In genomic region chr3:32530041-32530440, GRCm38 (mm10) we compare ENCODE assay signal across 8 mouse cellular contexts. TPM values are rescaled to one million over a fixed set of nuclear protein-coding genes. Genes with fewer than 3 reads are reported as not detected.
DNase-seq lines count a peak whose midpoint lies in the region; ATAC-seq lines count a peak whose summit lies in the region.

No protein-coding gene starts in this region.

- H3K4me1 ChIP-seq in kidney, embryonic 15.5 days, result 0 out of 2 replicates have a peak, but pooled peaks cover 3% of the 10 kb centered on the region
- H3K4me1 ChIP-seq in brown adipose tissue, adult 24 weeks (ENCODE audit: control insufficient read depth, insufficient read depth, insufficient read length, low read length), result no peaks in the 10 kb centered on the region
- peaks cover 12% of the 10 kb centered on the region for H3K4me1 ChIP-seq in hindbrain, embryonic 13.5 days (replicated peaks)
- peaks cover 10% of the 10 kb centered on the region for H3K4me1 ChIP-seq in midbrain, embryonic 15.5 days

- peak overlapping the region; percentile 67 for H3K4me2 ChIP-seq in kidney, embryonic 15.5 days
- H3K4me2 ChIP-seq in hindbrain, embryonic 13.5 days, result peak overlapping the region; percentile 57
- H3K4me2 ChIP-seq in midbrain, embryonic 15.5 days, result peak overlapping the region; percentile 46

- H3K27me3 ChIP-seq in kidney, embryonic 15.5 days, result no peaks in the 10 kb centered on the region
- H3K27me3 ChIP-seq in hindbrain, embryonic 13.5 days, result no peaks in the 10 kb centered on the region
- H3K27me3 ChIP-seq in midbrain, embryonic 15.5 days (replicated peaks), result no peaks in the 10 kb centered on the region

- 13% methylated on average over 5 of the region's 5 CpGs for WGBS in kidney, embryonic 15.5 days
- 14% methylated on average over 5 of the region's 5 CpGs for WGBS in hindbrain, embryonic 13.5 days
- 17% methylated on average over 5 of the region's 5 CpGs for WGBS in midbrain, embryonic 15.5 days

- H3K36me3 ChIP-seq in kidney, embryonic 15.5 days, result peaks cover 37% of the 10 kb centered on the region
- peaks cover 32% of the 10 kb centered on the region for H3K36me3 ChIP-seq in hindbrain, embryonic 13.5 days
- H3K36me3 ChIP-seq in midbrain, embryonic 15.5 days (replicated peaks), result peaks cover 3% of the 10 kb centered on the region; the same call in 1 of the 2 replicates

- H3K4me3 ChIP-seq in kidney, embryonic 15.5 days (replicated peaks), result peak overlapping the region; percentile 96
- H3K4me3 ChIP-seq in brown adipose tissue, adult 24 weeks (ENCODE audit: insufficient read depth, low read depth, low read length), result peak overlapping the region; percentile 87
- peak overlapping the region; percentile 71 for H3K4me3 ChIP-seq in hindbrain, embryonic 13.5 days
- peak overlapping the region; percentile 91 for H3K4me3 ChIP-seq in midbrain, embryonic 15.5 days

- intact Hi-C loops in left cerebral cortex, postnatal 4 days (cut with DNase I), result loop anchor here (10.0 kb wide), 1 partner anchor 185 kb away; no protein-coding TSS in a partner anchor

- DNase-seq in kidney, adult 8-10 months, result no peak
- no peak for DNase-seq in urinary bladder, postnatal 36 days (ENCODE audit: low spot score in 2 of 2)
- no peak for DNase-seq in left cerebral cortex, postnatal 4 days

- peak overlapping the region; percentile 81; the same call in 1 of the 2 replicates for H3K27ac ChIP-seq in kidney, embryonic 15.5 days
- H3K27ac ChIP-seq in brown adipose tissue, adult 24 weeks (replicated peaks; ENCODE audit: low read depth, low read length), result no peak overlapping the region
- no peak overlapping the region for H3K27ac ChIP-seq in hindbrain, embryonic 13.5 days
- no peak overlapping the region for H3K27ac ChIP-seq in midbrain, embryonic 15.5 days

- peaks cover 7% of the 10 kb centered on the region; the same call in 1 of the 2 replicates for H3K9me3 ChIP-seq in kidney, embryonic 15.5 days (replicated peaks)
- H3K9me3 ChIP-seq in hindbrain, embryonic 13.5 days, result no peaks in the 10 kb centered on the region
- no peaks in the 10 kb centered on the region for H3K9me3 ChIP-seq in midbrain, embryonic 15.5 days

- ATAC-seq in kidney, embryonic 15.5 days (replicated peaks; ENCODE audit: low FRiP score), result no peak
- ATAC-seq in hindbrain, embryonic 13.5 days (ENCODE audit: low FRiP score), result no peak
- ATAC-seq in midbrain, embryonic 15.5 days (replicated peaks), result no peak
- no peak for ATAC-seq in granulocyte monocyte progenitor cell, adult 5-6 weeks (replicated peaks; ENCODE audit: poor library complexity, severe bottlenecking)

- peak overlapping the region; percentile 81 for H3K9ac ChIP-seq in kidney, embryonic 15.5 days
- peak overlapping the region; percentile 88 for H3K9ac ChIP-seq in hindbrain, embryonic 13.5 days
- H3K9ac ChIP-seq in midbrain, embryonic 15.5 days, result peak overlapping the region; percentile 86; the same call in 1 of the 2 replicates

RNA-seq across cellular contexts. Expression of gene Mfn1, which starts 0.8 kb away (rescaled TPM):
- polyA plus RNA-seq in kidney, embryonic 15.5 days (2015; fragmentation: Nextera tagmentation; extraction: Ambion mirVana), result 32.3 and 33.4 TPM in 2 replicates
- 56.6 and 59.9 TPM in 2 replicates for polyA plus RNA-seq in brown adipose tissue, adult 24 weeks (2012; ENCODE audit: insufficient read depth, insufficient read length, missing spikeins)
- polyA plus RNA-seq in hindbrain, embryonic 13.5 days (2015; fragmentation: Nextera tagmentation; extraction: Ambion mirVana), result 39.2 and 43.7 TPM in 2 replicates
- 30.3 and 34.1 TPM in 2 replicates for polyA plus RNA-seq in midbrain, embryonic 15.5 days (2015; fragmentation: Nextera tagmentation; extraction: Ambion mirVana)
- 8.9 and 28.4 TPM in 2 replicates for total RNA-seq in granulocyte monocyte progenitor cell, adult 5-6 weeks (2014; fragmentation: Nextera tagmentation)
- total RNA-seq in granulocyte monocyte progenitor cell, adult 5-6 weeks (2017), result 64.5 and 101 TPM in 2 replicates
- 100 to 1,000 TPM; 102 to 128 TPM for total RNA-seq in left cerebral cortex, postnatal 4 days (2021)

RNA-seq across cellular contexts. Expression of gene Zfp639, which starts 20.0 kb away (rescaled TPM):
- 32.8 and 36.1 TPM in 2 replicates for polyA plus RNA-seq in kidney, embryonic 15.5 days (2015; fragmentation: Nextera tagmentation; extraction: Ambion mirVana)
- polyA plus RNA-seq in brown adipose tissue, adult 24 weeks (2012; ENCODE audit: insufficient read depth, insufficient read length, missing spikeins), result 26.8 and 28.5 TPM in 2 replicates
- 37.4 and 37.6 TPM in 2 replicates for polyA plus RNA-seq in hindbrain, embryonic 13.5 days (2015; fragmentation: Nextera tagmentation; extraction: Ambion mirVana)
- polyA plus RNA-seq in midbrain, embryonic 15.5 days (2015; fragmentation: Nextera tagmentation; extraction: Ambion mirVana), result 37.5 and 38.7 TPM in 2 replicates
- 45.9 and 55.1 TPM in 2 replicates for total RNA-seq in granulocyte monocyte progenitor cell, adult 5-6 weeks (2014; fragmentation: Nextera tagmentation)
- 41.1 and 79.6 TPM in 2 replicates for total RNA-seq in granulocyte monocyte progenitor cell, adult 5-6 weeks (2017)
- total RNA-seq in left cerebral cortex, postnatal 4 days (2021), result 10 to 100 TPM; 55.2 to 60.8 TPM

RNA-seq across cellular contexts. Expression of gene Kcnmb3, which starts 38.0 kb away (rescaled TPM):
- 0.13 TPM in 1 of 2 replicates, not detected in the other for polyA plus RNA-seq in kidney, embryonic 15.5 days (2015; fragmentation: Nextera tagmentation; extraction: Ambion mirVana)
- polyA plus RNA-seq in brown adipose tissue, adult 24 weeks (2012; ENCODE audit: insufficient read depth, insufficient read length, missing spikeins), result not detected in 2 replicates
- polyA plus RNA-seq in hindbrain, embryonic 13.5 days (2015; fragmentation: Nextera tagmentation; extraction: Ambion mirVana), result 0.26 TPM in 1 of 2 replicates, not detected in the other
- polyA plus RNA-seq in midbrain, embryonic 15.5 days (2015; fragmentation: Nextera tagmentation; extraction: Ambion mirVana), result 0.19 and 0.22 TPM in 2 replicates
- total RNA-seq in granulocyte monocyte progenitor cell, adult 5-6 weeks (2014; fragmentation: Nextera tagmentation), result not detected in 2 replicates
- not detected in 2 replicates for total RNA-seq in granulocyte monocyte progenitor cell, adult 5-6 weeks (2017)
- under 1 TPM in 1 of 2 experiments, not detected in 1; 0.60 TPM for total RNA-seq in left cerebral cortex, postnatal 4 days (2021)
